Mouse (Mus musculus): ENCODE results near the gene Epb41l1.

DNA sequence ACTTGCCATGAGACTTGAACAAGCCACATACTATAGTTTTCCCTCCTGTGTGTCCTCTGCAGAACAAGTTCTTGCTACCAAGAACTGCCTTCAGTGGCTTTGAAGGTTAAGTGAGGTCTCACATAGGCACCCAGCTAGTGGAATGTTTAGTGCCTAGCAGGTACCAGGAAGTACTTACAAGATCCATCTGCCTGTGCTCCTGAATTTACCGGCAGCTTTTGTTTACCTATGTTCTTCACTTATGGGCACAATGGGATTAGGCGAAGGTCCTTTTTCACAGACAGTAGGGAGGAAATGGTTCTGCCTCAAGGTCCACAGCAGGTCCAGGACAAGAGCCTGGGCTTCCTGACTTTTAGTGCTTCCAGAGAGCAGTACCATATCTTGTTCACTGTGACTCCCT lies 112.5 kb downstream of the Epb41l1 start:
- TF ChIP-seq CTCF (IDR thresholded peaks at IDR 0.05; ENCODE audit: control insufficient read depth, insufficient read depth, insufficient replicate concordance, low read depth, low read length) (no peak), POLR2A (IDR thresholded peaks at IDR 0.05; ENCODE audit: control insufficient read depth, low read depth, low read length) (no peak)
